Mouse (Mus musculus) urinary bladder, postnatal 4 days (tissue): ENCODE results near the gene Adgrv1.
"Not testable (repeated sequence)": the region's sequence is repeated elsewhere in the genome, so short reads cannot be mapped to it uniquely, and the experiment has no call there.

Experiments used
- DNase-seq, 2 experiments: peaks; one replicate each; pipeline ENCODE4 v3.0.0; 2021 to 2022; ENCODE audit warnings: low spot score in 2 of 2

Adgrv1 gene

GRCm38 (mm10) chr13:81627861-81628260 lies 5.1 kb downstream of the Adgrv1 start:
- not testable (repeated sequence) for DNase-seq

DNA sequence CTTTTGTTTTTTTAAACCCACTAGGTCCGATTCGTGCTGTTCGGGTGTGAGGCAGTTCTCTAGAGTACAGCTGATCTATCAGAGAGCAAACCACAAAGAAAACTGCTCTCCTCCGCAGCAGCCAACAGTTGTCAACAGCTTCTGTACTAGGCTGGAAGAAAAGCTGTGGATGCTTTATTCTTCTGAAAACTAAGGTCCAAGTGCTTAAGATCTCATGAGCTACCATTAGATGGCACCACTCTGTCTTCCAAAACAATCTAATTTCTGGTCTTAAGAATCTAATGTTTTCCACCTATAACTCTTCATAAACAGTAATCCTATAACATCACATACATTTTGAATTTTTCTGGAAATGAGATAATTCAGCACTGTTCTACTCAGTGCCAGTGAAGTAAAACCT lies 22.6 kb downstream of the Adgrv1 start:
- DNase-seq, result no peak

GRCm38 (mm10) chr13:81606991-81607390 lies 26.0 kb downstream of the Adgrv1 start:
- DNase-seq, result no peak

- DNase-seq, result no peak
Observed at GRCm38 (mm10) chr13:81596910-81597607, 35.9 kb downstream of the Adgrv1 start.

- no peak for DNase-seq
Observed at GRCm38 (mm10) chr13:81578692-81579091, 54.3 kb downstream of the Adgrv1 start.

GRCm38 (mm10) chr13:81570241-81570821 lies 62.6 kb downstream of the Adgrv1 start:
- DNase-seq, result peak; percentile 18 to 62

- no peak for DNase-seq
Observed at GRCm38 (mm10) chr13:81550024-81550423, 82.9 kb downstream of the Adgrv1 start.

- DNase-seq, result no peak
Observed at GRCm38 (mm10) chr13:81534916-81535315, 98.0 kb downstream of the Adgrv1 start.

GRCm38 (mm10) chr13:81526687-81527086 lies 106.3 kb downstream of the Adgrv1 start:
- DNase-seq, result no peak

GRCm38 (mm10) chr13:81510142-81510541 lies 122.8 kb downstream of the Adgrv1 start:
- DNase-seq, result no peak

DNA sequence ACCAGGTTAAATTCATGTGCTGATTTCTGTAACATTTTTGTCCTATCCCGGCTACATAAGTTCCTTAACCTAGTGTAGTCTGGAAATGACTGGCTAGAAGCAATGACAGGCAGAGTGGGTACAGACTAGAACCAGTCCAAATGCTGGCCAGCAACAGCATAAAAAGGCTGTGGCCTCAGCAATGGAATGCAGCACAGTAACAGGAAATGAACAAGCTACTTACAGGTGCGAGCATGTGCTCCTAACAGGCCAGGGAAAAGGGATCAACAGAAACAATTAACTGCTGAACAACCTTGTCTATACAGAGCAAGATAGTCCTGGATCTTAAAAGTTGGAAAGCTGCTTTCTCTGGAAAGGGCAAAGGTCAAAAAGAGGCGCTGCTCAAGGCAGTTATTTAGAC lies 135.9 kb downstream of the Adgrv1 start:
- DNase-seq, result no peak

GRCm38 (mm10) chr13:81491971-81492370 lies 141.0 kb downstream of the Adgrv1 start:
- no peak for DNase-seq

DNA sequence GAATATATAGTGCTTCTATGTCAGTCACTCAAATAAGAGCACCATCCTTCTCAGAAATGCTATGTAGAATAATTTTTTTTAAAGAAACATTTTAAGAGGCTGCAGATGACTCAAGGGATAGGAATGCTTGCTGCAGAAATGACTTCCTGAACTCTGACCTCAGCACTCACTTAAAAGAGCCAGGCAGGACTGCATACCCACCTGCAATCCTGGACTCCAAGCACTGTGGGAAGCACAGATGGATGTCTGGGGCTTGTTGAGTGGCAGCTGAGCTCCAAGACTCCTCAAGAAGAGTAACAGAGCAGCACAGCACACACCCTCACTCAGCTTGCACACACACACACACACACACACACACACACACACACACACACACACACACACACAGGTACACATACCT lies 146.0 kb downstream of the Adgrv1 start:
- DNase-seq, result no peak

- DNase-seq, result no peak
Observed at GRCm38 (mm10) chr13:81473750-81474149, 159.2 kb downstream of the Adgrv1 start.

DNA sequence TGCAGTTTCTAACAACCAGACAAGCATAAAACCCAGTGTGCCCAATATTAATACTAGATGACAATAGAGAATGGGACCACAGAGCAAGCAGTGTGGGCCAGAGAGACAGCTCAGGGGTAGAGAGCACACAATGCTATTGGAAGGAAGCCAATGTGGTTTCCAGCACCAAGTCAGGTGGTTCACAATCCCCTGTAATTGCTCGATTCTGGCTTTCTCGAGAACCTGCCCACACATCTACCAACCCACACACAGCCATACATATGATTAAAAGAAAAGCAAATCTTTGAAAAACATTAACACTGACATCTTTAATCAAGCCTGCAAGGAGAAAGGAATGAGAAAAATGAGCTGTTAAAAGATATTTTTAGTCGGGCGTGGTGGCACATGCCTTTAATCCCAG lies 166.3 kb downstream of the Adgrv1 start:
- no peak for DNase-seq

GRCm38 (mm10) chr13:81465794-81466193 lies 167.2 kb downstream of the Adgrv1 start:
- DNase-seq, result no peak

DNA sequence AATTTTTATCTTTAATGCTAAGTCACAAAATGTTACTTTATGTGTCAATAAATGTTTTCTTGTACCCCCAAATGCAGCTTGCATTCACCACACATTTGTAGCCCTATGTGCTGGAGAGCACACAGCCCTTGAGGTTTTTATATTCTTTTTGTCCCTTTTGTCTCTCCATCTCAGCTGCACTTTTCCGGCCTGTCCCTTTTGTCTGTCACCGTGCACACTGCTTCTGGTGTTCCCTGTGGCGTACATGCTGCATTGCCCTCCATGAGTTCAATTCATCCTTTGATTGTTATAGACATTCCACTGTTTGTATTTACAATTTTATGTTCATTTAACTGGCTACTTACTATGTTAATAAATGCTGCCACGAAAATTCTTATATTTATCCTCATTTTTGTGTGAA lies 183.3 kb downstream of the Adgrv1 start:
- no peak for DNase-seq

GRCm38 (mm10) chr13:81449198-81449597 lies 183.8 kb downstream of the Adgrv1 start:
- DNase-seq, result no peak

GRCm38 (mm10) chr13:81441412-81441811 lies 191.5 kb downstream of the Adgrv1 start:
- no peak for DNase-seq

- DNase-seq, result peak; percentile 31 to 84
Observed at GRCm38 (mm10) chr13:81439390-81440025, 193.4 kb downstream of the Adgrv1 start.

GRCm38 (mm10) chr13:81437088-81437487 lies 195.9 kb downstream of the Adgrv1 start:
- DNase-seq, result no peak

DNA sequence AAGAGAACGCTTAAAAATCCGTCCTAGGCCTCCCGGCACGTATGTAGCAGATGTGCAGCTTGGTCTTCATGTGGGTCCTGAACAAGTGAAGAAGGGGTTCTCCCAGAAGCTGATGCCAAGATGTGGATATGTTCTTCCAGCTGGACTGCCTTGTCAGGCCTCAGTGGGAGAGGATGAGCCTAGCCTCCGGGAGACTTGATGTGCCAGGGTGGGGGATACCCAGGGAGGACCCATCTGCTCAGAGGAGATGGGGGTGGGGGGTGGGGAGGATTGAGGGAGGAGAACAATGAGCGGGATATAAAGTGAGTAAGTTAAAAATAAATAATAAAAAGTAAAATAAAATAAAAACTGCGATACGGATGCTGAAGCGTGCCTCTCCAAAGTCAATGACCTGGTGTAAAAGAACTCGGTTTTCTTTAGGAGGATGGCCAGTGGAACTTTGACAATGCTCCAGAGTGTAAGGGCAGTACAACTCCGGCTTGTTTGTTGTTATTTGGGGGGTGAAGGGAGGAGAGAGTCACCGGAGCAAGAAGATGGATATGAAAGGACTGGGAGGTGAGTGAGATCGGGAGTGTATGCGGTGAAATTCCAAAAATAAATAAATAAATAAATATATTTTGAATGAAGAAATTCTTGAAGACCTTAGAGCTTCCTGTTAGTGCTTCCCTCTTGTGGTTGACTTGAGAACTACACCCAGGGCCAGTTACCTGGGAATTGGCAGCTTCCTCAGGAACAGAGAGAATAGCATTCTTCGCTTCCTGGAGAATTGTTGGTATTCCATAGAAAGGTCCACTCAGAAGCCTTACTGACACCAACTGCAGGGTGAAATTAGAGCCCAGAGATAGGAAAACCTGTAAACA lies 205.8 kb downstream of the Adgrv1 start:
- DNase-seq, result no peak
